Mouse (Mus musculus): ENCODE results near the gene Nyap1. TPM values are rescaled to one million over a fixed set of nuclear protein-coding genes. Genes with fewer than 3 reads are reported as not detected.

The Nyap1 gene
- polyA plus RNA-seq, 1 experiment from 2014 or later: 9.5 TPM

GRCm38 (mm10) chr5:137779053-137779933 lies 37.9 kb upstream of the Nyap1 start:
- peak overlapping the region; percentile 95 for H3K27ac ChIP-seq
- H3K4me1 ChIP-seq (replicated peaks): peaks cover 50% of the 10 kb centered on the region
- peak; percentile 52 for DNase-seq (ENCODE audit: low spot score)
- peak overlapping the region; percentile 78 for H3K4me3 ChIP-seq
- no peaks in the 10 kb centered on the region for H3K9me3 ChIP-seq
- under 1% methylated on average over 83 of the region's 83 CpGs for WGBS
- no peaks in the 10 kb centered on the region for H3K27me3 ChIP-seq (ENCODE audit: insufficient read depth, poor library complexity, severe bottlenecking)
- H3K36me3 ChIP-seq: peaks cover 47% of the 10 kb centered on the region

DNA sequence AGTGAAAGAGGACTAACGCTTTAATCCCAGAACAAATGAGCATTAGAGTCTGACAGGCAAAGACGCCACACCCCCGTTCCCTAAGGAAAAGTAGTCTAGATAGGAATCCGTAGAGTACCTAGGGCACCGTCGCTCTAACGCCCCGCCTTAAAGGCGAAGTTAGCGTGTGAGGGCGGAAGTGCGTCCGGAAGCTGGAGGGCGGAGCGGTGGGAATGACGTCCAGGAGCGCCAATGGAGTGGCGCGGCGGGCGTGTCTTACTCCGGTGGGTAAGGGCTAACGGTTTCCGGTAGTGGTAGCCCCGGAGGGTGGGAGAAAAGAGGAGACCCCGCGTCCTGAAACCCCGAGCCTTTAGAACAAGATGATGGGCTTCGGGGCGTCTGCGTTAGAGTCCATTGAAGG lies 37.2 kb upstream of the Nyap1 start, which contains the start of gene Ppp1r35:
Ppp1r35 (plus strand) TSS at position 215 of the 400 bp plus-strand sequence.
- H3K9me3 ChIP-seq: no peaks in the 10 kb centered on the region
- whole genome bisulfite sequencing: under 1% methylated on average over 31 of the region's 31 CpGs
- peaks cover 43% of the 10 kb centered on the region for H3K4me1 ChIP-seq (replicated peaks)
- DNase-seq (ENCODE audit: low spot score): peak; percentile 97
- peak within 1 kb of the TSS; percentile 78 for H3K4me3 ChIP-seq
- H3K27me3 ChIP-seq (ENCODE audit: insufficient read depth, poor library complexity, severe bottlenecking): no peaks in the 10 kb centered on the region
- H3K27ac ChIP-seq: peak within 1 kb of the TSS; percentile 95
- H3K36me3 ChIP-seq: peaks cover 41% of the 10 kb centered on the region

DNA sequence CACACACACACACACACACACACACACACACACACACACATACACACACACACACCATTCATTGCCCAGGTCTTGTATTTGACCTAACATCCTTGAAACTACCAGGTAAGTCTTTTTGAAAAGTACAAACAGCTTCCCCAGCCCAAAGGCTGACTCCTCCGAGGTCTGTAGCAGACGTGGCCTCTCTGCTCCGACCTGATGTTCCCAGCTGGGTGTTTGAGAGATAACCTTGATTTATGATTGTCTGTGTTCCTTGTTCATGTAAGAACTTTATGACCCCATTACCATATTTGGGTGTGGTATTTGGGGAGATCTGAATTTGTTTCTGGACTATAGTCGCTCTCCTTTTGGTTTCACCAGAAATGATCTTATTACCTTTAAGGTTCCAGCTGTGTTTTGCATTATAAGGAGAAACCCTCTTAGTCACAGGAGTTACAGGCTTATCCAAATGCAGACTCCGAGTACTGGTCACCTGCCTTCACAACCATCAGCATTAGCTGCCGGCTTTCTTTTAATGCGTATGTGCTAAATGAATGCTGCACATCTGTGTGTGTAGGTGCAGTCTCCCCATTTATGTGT lies 35.9 kb upstream of the Nyap1 start:
- no peaks in the 10 kb centered on the region for H3K9me3 ChIP-seq
- no peaks in the 10 kb centered on the region for H3K27me3 ChIP-seq (ENCODE audit: insufficient read depth, poor library complexity, severe bottlenecking)
- no peak overlapping the region for H3K4me3 ChIP-seq
- peaks cover 30% of the 10 kb centered on the region for H3K4me1 ChIP-seq (replicated peaks)
- H3K27ac ChIP-seq: no peak overlapping the region
- H3K36me3 ChIP-seq: peaks cover 28% of the 10 kb centered on the region
- 90% methylated on average over 7 of the region's 7 CpGs for WGBS
- DNase-seq (ENCODE audit: low spot score): no peak

DNA sequence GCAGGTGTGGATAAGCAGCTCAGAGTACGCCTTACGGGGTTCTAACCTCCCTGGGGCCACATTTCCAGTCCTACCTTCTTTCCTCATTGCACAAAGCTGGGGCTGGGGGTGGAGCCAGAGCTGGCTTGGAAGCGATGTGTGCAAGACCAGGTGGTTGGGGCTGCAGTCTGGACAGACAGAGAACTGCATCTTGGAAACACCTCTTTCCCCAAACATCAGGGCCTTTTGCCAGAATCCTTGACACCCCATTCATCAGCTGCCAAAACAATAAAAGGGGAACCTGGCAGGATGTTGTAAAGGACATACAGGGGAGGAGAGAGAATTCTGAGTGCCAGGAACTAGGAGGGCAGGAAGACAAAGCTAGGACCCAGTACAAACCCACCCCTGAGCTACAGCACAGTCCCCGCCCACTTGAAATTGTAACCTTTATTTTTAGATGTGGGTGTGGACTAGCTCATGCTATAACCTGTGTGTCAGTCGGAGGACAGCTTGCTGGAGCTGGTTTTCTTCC lies 35.1 kb upstream of the Nyap1 start:
- H3K9me3 ChIP-seq: no peaks in the 10 kb centered on the region
- DNase-seq (ENCODE audit: low spot score): no peak
- H3K4me1 ChIP-seq (replicated peaks): peaks cover 22% of the 10 kb centered on the region
- H3K27ac ChIP-seq: no peak overlapping the region
- peaks cover 19% of the 10 kb centered on the region for H3K36me3 ChIP-seq
- H3K27me3 ChIP-seq (ENCODE audit: insufficient read depth, poor library complexity, severe bottlenecking): no peaks in the 10 kb centered on the region
- WGBS: 60% methylated on average over 5 of the region's 5 CpGs
- H3K4me3 ChIP-seq: no peak overlapping the region

GRCm38 (mm10) chr5:137775587-137776290 lies 34.3 kb upstream of the Nyap1 start:
- Histone ChIP-seq H3K4me1 (replicated peaks) (peaks cover 19% of the 10 kb centered on the region), H3K27ac (no peak overlapping the region), H3K36me3 (peaks cover 12% of the 10 kb centered on the region), H3K4me3 (no peak overlapping the region), H3K27me3 (ENCODE audit: insufficient read depth, poor library complexity, severe bottlenecking) (no peaks in the 10 kb centered on the region), H3K9me3 (no peaks in the 10 kb centered on the region)
- no peak for DNase-seq (ENCODE audit: low spot score)
- WGBS: 91% methylated on average over 2 of the region's 2 CpGs

DNA sequence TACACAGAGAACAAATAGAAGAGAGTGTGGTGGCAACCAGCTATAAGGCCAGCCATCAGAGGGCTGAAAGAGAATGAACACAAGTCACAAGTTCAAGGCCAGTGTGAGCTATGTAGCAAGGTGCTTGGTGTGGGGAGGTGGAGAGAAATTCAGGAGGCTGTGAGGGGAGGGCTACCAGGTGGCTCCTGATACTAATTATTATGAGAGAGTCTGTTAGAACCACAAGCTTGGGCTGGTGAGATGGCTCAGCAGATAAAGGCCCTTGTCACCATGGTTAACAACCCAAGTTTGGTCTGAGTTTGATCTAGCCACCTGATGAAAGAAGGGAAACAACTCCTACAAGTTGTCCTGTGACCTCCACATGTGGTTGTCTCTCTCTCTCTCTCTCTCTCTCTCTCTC lies 31.3 kb upstream of the Nyap1 start:
- DNase-seq (ENCODE audit: low spot score): no peak
- Histone ChIP-seq H3K27ac (no peak overlapping the region), H3K4me1 (replicated peaks) (peaks cover 15% of the 10 kb centered on the region; the same call in 1 of the 2 replicates), H3K4me3 (no peak overlapping the region), H3K9me3 (no peaks in the 10 kb centered on the region), H3K36me3 (no peaks in the 10 kb centered on the region), H3K27me3 (ENCODE audit: insufficient read depth, poor library complexity, severe bottlenecking) (no peaks in the 10 kb centered on the region)

- WGBS: 34% methylated on average over 2 of the region's 2 CpGs
- peak; percentile 47 for DNase-seq (ENCODE audit: low spot score)
- no peaks in the 10 kb centered on the region for H3K36me3 ChIP-seq
These were observed 29.3 kb upstream of the Nyap1 start for GRCm38 (mm10) chr5:137770709-137771108.

GRCm38 (mm10) chr5:137768475-137768874 lies 27.1 kb upstream of the Nyap1 start:
- DNase-seq (ENCODE audit: low spot score): no peak
- WGBS: 43% methylated on average over 1 of the region's 1 CpGs
- H3K9me3 ChIP-seq: 0 out of 2 replicates have a peak, but pooled peaks cover 2% of the 10 kb centered on the region
- no peaks in the 10 kb centered on the region for H3K27me3 ChIP-seq (ENCODE audit: insufficient read depth, poor library complexity, severe bottlenecking)
- peaks cover 24% of the 10 kb centered on the region; the same call in 1 of the 2 replicates for H3K4me1 ChIP-seq (replicated peaks)
- no peak overlapping the region for H3K4me3 ChIP-seq
- no peak overlapping the region for H3K27ac ChIP-seq
- H3K36me3 ChIP-seq: no peaks in the 10 kb centered on the region

More at GRCm38 (mm10) chr5:137770709-137771108, 29.3 kb upstream of the Nyap1 start:
- 0 out of 2 replicates have a peak, but pooled peaks cover 2% of the 10 kb centered on the region for H3K9me3 ChIP-seq
- peaks cover 17% of the 10 kb centered on the region; the same call in 1 of the 2 replicates for H3K4me1 ChIP-seq (replicated peaks)
- no peak overlapping the region for H3K27ac ChIP-seq
- H3K4me3 ChIP-seq: no peak overlapping the region
- H3K27me3 ChIP-seq (ENCODE audit: insufficient read depth, poor library complexity, severe bottlenecking): no peaks in the 10 kb centered on the region

DNA sequence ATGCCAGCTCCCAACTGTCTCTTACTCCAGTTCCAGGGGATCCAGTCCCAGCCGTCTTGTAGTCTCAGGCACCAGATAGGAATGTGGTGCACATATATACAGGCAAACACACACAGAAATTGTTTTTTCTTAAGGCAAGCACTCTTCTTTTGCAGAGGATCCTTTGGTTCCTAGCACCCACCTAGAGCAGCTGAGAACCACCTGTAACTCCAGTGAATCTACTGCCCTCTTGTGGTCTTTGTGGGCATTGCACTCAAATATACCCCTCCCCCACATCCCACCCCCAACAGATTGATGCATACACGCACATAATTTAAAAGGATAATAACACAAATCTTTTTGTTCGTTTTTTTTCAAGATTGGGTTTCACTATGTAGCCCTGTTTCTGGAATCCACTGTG lies 24.9 kb upstream of the Nyap1 start:
- 61% methylated on average over 3 of the region's 3 CpGs for WGBS
- H3K36me3 ChIP-seq: no peaks in the 10 kb centered on the region
- no peak overlapping the region for H3K27ac ChIP-seq
- no peak for DNase-seq (ENCODE audit: low spot score)
- H3K4me1 ChIP-seq (replicated peaks): peaks cover 24% of the 10 kb centered on the region; the same call in 1 of the 2 replicates
- H3K4me3 ChIP-seq: no peak overlapping the region
- 0 out of 2 replicates have a peak, but pooled peaks cover 2% of the 10 kb centered on the region for H3K9me3 ChIP-seq
- H3K27me3 ChIP-seq (ENCODE audit: insufficient read depth, poor library complexity, severe bottlenecking): no peaks in the 10 kb centered on the region

- H3K36me3 ChIP-seq: peaks cover 4% of the 10 kb centered on the region; the same call in 1 of the 2 replicates
- WGBS: 57% methylated on average over 9 of the region's 9 CpGs
These were observed 23.4 kb upstream of the Nyap1 start for GRCm38 (mm10) chr5:137764609-137765340.

GRCm38 (mm10) chr5:137759971-137760412 lies 18.6 kb upstream of the Nyap1 start:
- Histone ChIP-seq H3K27me3 (ENCODE audit: insufficient read depth, poor library complexity, severe bottlenecking) (no peaks in the 10 kb centered on the region), H3K4me3 (peak overlapping the region; percentile 9; the same call in 1 of the 2 replicates), H3K9me3 (no peaks in the 10 kb centered on the region), H3K36me3 (peaks cover 44% of the 10 kb centered on the region), H3K4me1 (replicated peaks) (peaks cover 24% of the 10 kb centered on the region; the same call in 1 of the 2 replicates), H3K27ac (peak overlapping the region; percentile 29; the same call in 1 of the 2 replicates)
- peak; percentile 78 for DNase-seq (ENCODE audit: low spot score)
- WGBS: 24% methylated on average over 4 of the region's 4 CpGs

More at GRCm38 (mm10) chr5:137764609-137765340, 23.4 kb upstream of the Nyap1 start:
- Histone ChIP-seq H3K4me3 (no peak overlapping the region), H3K27ac (no peak overlapping the region), H3K9me3 (0 out of 2 replicates have a peak, but pooled peaks cover 2% of the 10 kb centered on the region), H3K4me1 (replicated peaks) (peaks cover 26% of the 10 kb centered on the region; the same call in 1 of the 2 replicates), H3K27me3 (ENCODE audit: insufficient read depth, poor library complexity, severe bottlenecking) (no peaks in the 10 kb centered on the region)
- DNase-seq (ENCODE audit: low spot score): no peak

Data from hindbrain, embryonic 10.5 days (tissue).